ENCODE assay signal across 9 mouse cellular contexts in the genomic region with DNA sequence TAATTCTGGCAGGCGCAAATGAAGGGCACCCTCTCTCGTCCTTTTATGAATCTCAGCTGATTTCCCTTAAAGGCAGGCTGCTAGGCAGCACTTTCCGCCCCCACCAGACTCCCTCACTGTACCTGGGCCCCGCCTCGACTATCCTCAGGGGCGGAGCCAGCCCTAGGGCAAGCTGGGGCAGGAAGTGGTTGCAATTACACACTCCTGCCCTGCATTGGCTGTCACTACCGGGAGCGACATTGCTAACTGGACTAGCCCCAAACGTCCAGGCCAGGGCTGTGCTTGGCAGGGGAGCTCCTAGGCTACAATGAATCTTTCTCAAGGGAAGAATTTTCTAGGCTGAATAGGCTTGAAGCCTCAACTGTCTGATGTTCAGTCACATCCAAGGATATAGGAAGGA. TPM values are rescaled to one million over a fixed set of nuclear protein-coding genes. Genes with fewer than 3 reads are reported as not detected.
DNase-seq lines count a peak whose midpoint lies in the region; ATAC-seq and TF ChIP-seq lines count a peak whose summit lies in the region.
"Had no signal": no experiment of that assay in that cellular context is flagged by ENCODE, and none has a peak within 500 bp of the region (broad histone marks: within the 10 kb centered on the region; RNA-seq: fewer than 3 reads in every experiment).

No protein-coding gene starts in this region.

- H3K4me1 ChIP-seq in G1E (ENCODE audit: insufficient read depth, low read depth, low read length): peaks cover 35% of the 10 kb centered on the region
- no peaks in the 10 kb centered on the region for H3K4me1 ChIP-seq in liver, adult 2 months (ENCODE audit: control insufficient read depth, insufficient read depth, low read length)
- H3K4me1 ChIP-seq in small intestine, adult 2 months (ENCODE audit: control insufficient read depth, insufficient read depth, insufficient read length, low read length): peaks cover 8% of the 10 kb centered on the region; the same call in 1 of the 2 replicates

- H3K36me3 ChIP-seq in G1E (replicated peaks): no peaks in the 10 kb centered on the region
- H3K36me3 ChIP-seq in liver, adult 2 months (ENCODE audit: control insufficient read depth, insufficient read depth, low read length): no peaks in the 10 kb centered on the region
- H3K36me3 ChIP-seq in small intestine, adult 2 months (ENCODE audit: control insufficient read depth, insufficient read depth, low read length): no peaks in the 10 kb centered on the region
- H3K36me3 ChIP-seq: limb, embryonic 12.5 days had no signal

- H3K4me3 ChIP-seq in G1E (ENCODE audit: low read depth, low read length): peak overlapping the region; percentile 33; the same call in 1 of the 2 replicates
- no peak overlapping the region for H3K4me3 ChIP-seq in liver, adult 2 months (ENCODE audit: insufficient read depth, low read depth, low read length)
- no peak overlapping the region for H3K4me3 ChIP-seq in small intestine, adult 2 months (ENCODE audit: low read depth, low read length)
- H3K4me3 ChIP-seq: limb, embryonic 12.5 days had no signal

- no peaks in the 10 kb centered on the region for H3K9me3 ChIP-seq in G1E (replicated peaks)
- H3K9me3 ChIP-seq: limb, embryonic 12.5 days had no signal

- no peak for TF ChIP-seq POLR2A in liver, adult 2 months (IDR thresholded peaks at IDR 0.05; ENCODE audit: extremely low read depth, insufficient read depth, low read length)
- no peak for TF ChIP-seq POLR2A in small intestine, adult 2 months (IDR thresholded peaks at IDR 0.05; ENCODE audit: low read depth, low read length)

- TF ChIP-seq CTCF in G1E (IDR thresholded peaks at IDR 0.05; ENCODE audit: low read depth, low read length): no peak
- no peak for TF ChIP-seq CTCF in liver, adult 2 months (IDR thresholded peaks at IDR 0.05; ENCODE audit: low read depth, low read length)
- no peak for TF ChIP-seq CTCF in small intestine, adult 2 months (IDR thresholded peaks at IDR 0.05; ENCODE audit: extremely low read depth, insufficient read length, insufficient replicate concordance, low read depth, low read length)

- 0 out of 2 replicates have a peak, but pooled peaks cover 3% of the 10 kb centered on the region for H3K27me3 ChIP-seq in G1E (ENCODE audit: insufficient read depth, low read length)
- H3K27me3 ChIP-seq in liver, adult 2 months (ENCODE audit: control insufficient read depth, insufficient read depth, low read length): no peaks in the 10 kb centered on the region
- H3K27me3 ChIP-seq in small intestine, adult 2 months (ENCODE audit: control insufficient read depth, insufficient read depth, low read length): no peaks in the 10 kb centered on the region

- no peak overlapping the region for H3K27ac ChIP-seq in liver, adult 2 months (replicated peaks; ENCODE audit: insufficient read depth, low read depth, low read length)
- H3K27ac ChIP-seq in small intestine, adult 2 months (ENCODE audit: insufficient read depth, low read depth, low read length): peak overlapping the region; percentile 17; the same call in 1 of the 2 replicates
- H3K27ac ChIP-seq: limb, embryonic 12.5 days had no signal

- WGBS in liver, adult 2 months: 22% methylated on average over 9 of the region's 9 CpGs
- WGBS in small intestine, adult 2 months: 14% methylated on average over 9 of the region's 9 CpGs

- peak; percentile 69; the same call in 1 of the 2 replicates for ATAC-seq in G1E (ENCODE audit: extremely low read depth, insufficient number of reproducible peaks, low FRiP score, poor library complexity, severe bottlenecking)

- peak; percentile 82 for DNase-seq in CD4-positive helper T cell, adult 2 months (ENCODE audit: low read depth, low spot score)
- DNase-seq in G1E (ENCODE audit: low spot score): no peak
- DNase-seq in liver, adult 2 months (ENCODE audit: extremely low read depth, low read depth, low spot score): peak; percentile 17
- DNase-seq in frontal cortex, postnatal 10 days (ENCODE audit: low spot score in 2 of 2): no peak
- no peak for DNase-seq in layer of hippocampus, adult 11-12 months (ENCODE audit: low spot score)
- DNase-seq in embryo, embryonic 11 days: no peak
- no peak for DNase-seq in left cerebral cortex, adult 8-10 months (ENCODE audit: low spot score in 2 of 2)

- H3K79me2 ChIP-seq in liver, adult 2 months (ENCODE audit: control insufficient read depth, insufficient read depth, low read length): no peaks in the 10 kb centered on the region

- H3K9ac ChIP-seq in liver, adult 2 months (ENCODE audit: low read depth, low read length): no peak overlapping the region
- H3K9ac ChIP-seq: limb, embryonic 12.5 days had no signal

RNA-seq across cellular contexts. Expression of a gene that starts 23.0 kb away (rescaled TPM):
- 5.6 and 12.2 TPM in 2 replicates for total RNA-seq in G1E (2014; fragmentation: Nextera tagmentation)
- 2.4 and 6.0 TPM in 2 replicates for total RNA-seq in G1E (2017)
- 1.7 and 3.0 TPM in 2 replicates for polyA plus RNA-seq in G1E (2012)
- 1.7 and 2.8 TPM in 2 replicates for total RNA-seq in liver, adult 2 months (2014; rRNA removed)
- polyA plus RNA-seq in liver, adult 2 months (2012; rRNA removed): 1.6 and 2.2 TPM in 2 replicates
- 4.4 and 6.8 TPM in 2 replicates for polyA plus RNA-seq in small intestine, adult 2 months (2012; rRNA removed)
- total RNA-seq in left cerebral cortex, adult 8-10 months (2022): 10 to 100 TPM; 19.9 to 24.8 (median 22.8) TPM

Comparison
In these comparisons a context has a peak if more than half of its experiments do, and no peak if none do; other contexts are left out.
1. DNase-seq: peak in CD4-positive helper T cell, adult 2 months (single experiment) and liver, adult 2 months (single experiment); none in G1E (single experiment), frontal cortex, postnatal 10 days (0 of 2), layer of hippocampus, adult 11-12 months (single experiment), embryo, embryonic 11 days (single experiment) and left cerebral cortex, adult 8-10 months (0 of 2).